Mouse (Mus musculus): ENCODE measurements around the gene Prkab1.

DNA sequence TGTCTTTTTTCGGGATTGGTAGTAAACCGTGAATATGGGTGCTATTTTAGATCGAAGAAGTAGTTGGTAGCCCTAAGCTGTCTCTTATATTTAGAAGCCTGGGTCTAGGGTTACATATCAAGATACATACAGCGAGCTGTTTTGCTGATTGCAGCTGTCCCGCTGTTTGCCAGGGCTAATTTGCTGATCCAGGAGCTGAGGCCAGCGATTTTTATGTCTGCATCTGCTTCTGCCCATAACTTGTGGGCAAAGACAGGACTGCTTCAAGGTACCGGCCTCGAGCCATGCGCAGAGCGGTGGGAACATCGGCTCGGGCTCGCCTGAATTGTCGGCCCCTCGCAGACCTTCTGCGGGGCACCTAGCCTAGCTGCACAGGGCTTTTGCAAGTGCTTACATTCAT, 12.2 kb upstream of the Prkab1 start:
- TF ChIP-seq FLI1 (IDR thresholded peaks at IDR 0.05; ENCODE audit: low read length) (no peak), GATA1 (IDR thresholded peaks at IDR 0.05; ENCODE audit: borderline replicate concordance, low read length) (no peak)

Data from megakaryocyte, embryonic 14.5 days (primary cell).